In the genomic region with DNA sequence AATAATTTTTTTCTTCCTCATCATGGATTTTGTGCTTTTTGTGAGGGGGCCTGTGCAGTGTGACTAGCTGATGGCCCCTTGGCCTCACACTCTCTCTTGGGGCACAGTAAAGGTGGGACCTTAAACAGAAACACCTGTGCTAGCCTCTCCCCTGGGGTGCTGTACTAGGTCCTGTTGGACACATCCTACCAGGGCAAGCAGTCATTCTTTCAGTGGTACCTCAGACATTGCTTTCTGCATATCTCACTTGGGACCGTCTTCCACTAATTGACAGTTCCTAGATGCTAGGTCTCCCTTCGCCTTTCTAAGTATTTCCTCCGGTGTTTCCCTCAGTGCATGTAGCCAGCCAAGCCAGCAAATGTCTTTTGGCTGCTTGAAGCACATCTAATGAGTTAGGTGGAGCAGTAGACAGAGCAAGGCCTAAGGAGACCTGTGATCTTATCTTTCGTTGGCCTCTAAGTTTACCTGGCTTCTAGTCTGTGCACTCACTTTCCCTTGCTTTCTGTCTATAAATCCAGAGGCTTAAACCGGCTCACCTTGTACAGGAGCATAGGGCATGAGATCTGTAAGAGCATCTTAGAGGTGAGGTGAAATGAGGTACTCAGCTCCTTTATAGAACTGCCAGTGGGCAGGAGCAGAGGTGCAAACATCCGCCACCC, we compare ENCODE assay signal across 8 mouse cellular contexts. TPM values are rescaled to one million over a fixed set of nuclear protein-coding genes. Genes with fewer than 3 reads are reported as not detected.
A peak's percentile ranks its signal among the peaks of the same experiment; 100 is the strongest.
DNase-seq lines count a peak whose midpoint lies in the region; ATAC-seq and TF ChIP-seq lines count a peak whose summit lies in the region.

No protein-coding gene starts in this region.

- WGBS in kidney, adult 2 months = 65% methylated on average over 6 of the region's 6 CpGs
- 74% methylated on average over 6 of the region's 6 CpGs for WGBS in intestine, embryonic 16.5 days

- 0 out of 2 replicates have a peak overlapping the region, but pooled peaks have one; percentile 18 for H3K27ac ChIP-seq in kidney, adult 2 months (ENCODE audit: insufficient read depth, low read depth, low read length)
- H3K27ac ChIP-seq in cortical plate, adult 2 months (ENCODE audit: insufficient read depth, low read length) = no peak overlapping the region
- H3K27ac ChIP-seq in intestine, embryonic 16.5 days (ENCODE audit: low read length) = peak overlapping the region; percentile 69

- peaks cover 5% of the 10 kb centered on the region for H3K79me3 ChIP-seq in C2C12 (ENCODE audit: low read depth)

- H3K27me3 ChIP-seq in kidney, adult 2 months (replicated peaks; ENCODE audit: control insufficient read depth, insufficient read depth, low read length) = no peaks in the 10 kb centered on the region
- no peaks in the 10 kb centered on the region for H3K27me3 ChIP-seq in C2C12 (ENCODE audit: control insufficient read depth, insufficient read depth, insufficient read length)
- H3K27me3 ChIP-seq in intestine, embryonic 16.5 days (replicated peaks; ENCODE audit: control insufficient read depth, insufficient read depth, low read length) = no peaks in the 10 kb centered on the region

- peaks cover 27% of the 10 kb centered on the region for H3K79me2 ChIP-seq in C2C12 (ENCODE audit: control insufficient read depth, insufficient read depth)

- H3K4me1 ChIP-seq in kidney, adult 2 months (ENCODE audit: control insufficient read depth, insufficient read depth, low read length) = peaks cover 28% of the 10 kb centered on the region
- H3K4me1 ChIP-seq in cortical plate, adult 2 months (ENCODE audit: control insufficient read depth, insufficient read depth, low read length) = peaks cover 1% of the 10 kb centered on the region; the same call in 1 of the 2 replicates
- H3K4me1 ChIP-seq in intestine, embryonic 16.5 days (ENCODE audit: control insufficient read depth, insufficient read depth, low read length) = peaks cover 21% of the 10 kb centered on the region

- H3K9me3 ChIP-seq in intestine, embryonic 16.5 days (ENCODE audit: control insufficient read depth, low read length) = no peaks in the 10 kb centered on the region

- H3K4me2 ChIP-seq in intestine, embryonic 16.5 days (ENCODE audit: low read depth, low read length) = peak overlapping the region; percentile 69

- H3K36me3 ChIP-seq in kidney, adult 2 months (ENCODE audit: control insufficient read depth, insufficient read depth, low read length) = no peaks in the 10 kb centered on the region
- H3K36me3 ChIP-seq in C2C12 (ENCODE audit: control insufficient read depth, insufficient read depth) = peaks cover 16% of the 10 kb centered on the region
- peaks cover 3% of the 10 kb centered on the region; the same call in 1 of the 2 replicates for H3K36me3 ChIP-seq in intestine, embryonic 16.5 days (ENCODE audit: control insufficient read depth, insufficient read depth, low read length)

- TF ChIP-seq POLR2A in kidney, adult 2 months (IDR thresholded peaks at IDR 0.05; ENCODE audit: low read depth, low read length) = no peak
- TF ChIP-seq POLR2A in cortical plate, adult 2 months (IDR thresholded peaks at IDR 0.05; ENCODE audit: extremely low read depth, insufficient read depth, low read length) = no peak

- ATAC-seq in intestine, embryonic 16.5 days = peak; percentile 16
- no peak for ATAC-seq in activated CD4-positive, CD25-positive, alpha-beta regulatory T cell, adult 4 months

- H3ac ChIP-seq in C2C12 (ENCODE audit: control insufficient read depth, insufficient read length, low read depth) = no peak overlapping the region

- H3K9ac ChIP-seq in intestine, embryonic 16.5 days (ENCODE audit: low read depth, low read length) = peak overlapping the region; percentile 30

- TF ChIP-seq CTCF in kidney, adult 2 months (conservative IDR thresholded peaks at IDR 0.05; ENCODE audit: insufficient read depth, insufficient read length, low read depth, low read length) = no peak
- no peak for TF ChIP-seq CTCF in C2C12 (IDR thresholded peaks at IDR 0.05; ENCODE audit: control insufficient read depth, insufficient read depth, insufficient read length)
- no peak for TF ChIP-seq CTCF in cortical plate, adult 2 months (IDR thresholded peaks at IDR 0.05; ENCODE audit: extremely low read depth, insufficient read depth, low read length)

- H3K4me3 ChIP-seq in kidney, adult 2 months (ENCODE audit: insufficient read depth, low read depth, low read length) = peak overlapping the region; percentile 87; the same call in 1 of the 2 replicates
- H3K4me3 ChIP-seq in C2C12 (ENCODE audit: insufficient read depth, poor library complexity, severe bottlenecking) = peak overlapping the region; percentile 69
- H3K4me3 ChIP-seq in cortical plate, adult 2 months (ENCODE audit: insufficient read depth, low read length) = peak overlapping the region; percentile 69; the same call in 1 of the 2 replicates
- H3K4me3 ChIP-seq in intestine, embryonic 16.5 days (ENCODE audit: low read length) = peak overlapping the region; percentile 72

- no peak for DNase-seq in kidney, adult 2 months
- no peak for DNase-seq in kidney, adult 11 months
- DNase-seq in natural killer cell, adult 2 months (ENCODE audit: low spot score in 2 of 2) = no peak
- no peak for DNase-seq in adrenal gland, postnatal 10 days

TF ChIP-seq in C2C12, 6 proteins besides CTCF, POLR2A, EP300 and RAD21:
- no peak for TF ChIP-seq FOSL1 (IDR thresholded peaks at IDR 0.05; ENCODE audit: insufficient read depth, low read length, poor library complexity, severe bottlenecking)
- TF ChIP-seq MYOD1 (IDR thresholded peaks at IDR 0.05; ENCODE audit: control insufficient read depth, insufficient read length, low read depth) = no peak
- no peak for TF ChIP-seq USF1 (IDR thresholded peaks at IDR 0.05; ENCODE audit: low read depth)
- no peak for TF ChIP-seq CEBPB (IDR thresholded peaks at IDR 0.05; ENCODE audit: low read depth)
- no peak for TF ChIP-seq MAX (IDR thresholded peaks at IDR 0.05)
- no peak for TF ChIP-seq MYOG (IDR thresholded peaks at IDR 0.05; ENCODE audit: control insufficient read depth, extremely low read depth, insufficient read length)

RNA-seq across cellular contexts. Expression of a gene that starts 1.4 kb away (rescaled TPM):
- polyA plus RNA-seq in kidney, adult 2 months (2012; rRNA removed) = 41.4 and 41.5 TPM in 2 replicates
- 13.7 TPM for polyA plus RNA-seq in C2C12 (2012; fragmentation: generic; extraction: Trizol)
- polyA plus RNA-seq in cortical plate, adult 2 months (2012; rRNA removed) = 8.0 and 8.2 TPM in 2 replicates
- polyA plus RNA-seq in intestine, embryonic 16.5 days (2015; fragmentation: Nextera tagmentation; extraction: Ambion mirVana) = 11.4 and 14.6 TPM in 2 replicates
- 10 to 100 TPM; 44.6 to 51.3 TPM for total RNA-seq in adrenal gland, postnatal 10 days (2021)
- polyA plus RNA-seq in activated CD4-positive, CD25-positive, alpha-beta regulatory T cell, adult 4 months (2017; shearing (Covaris generic)) = 10 to 100 TPM in 1 of 2 experiments, 1 to 10 TPM in 1; 7.6 to 10.0 TPM
